Mouse (Mus musculus): Measurements from ENCODE around the gene Cdh23.

- TF ChIP-seq CTCF (IDR thresholded peaks at IDR 0.05) (no peak), POLR2A (IDR thresholded peaks at IDR 0.05; ENCODE audit: insufficient read depth, low read depth, low read length) (no peak), EP300 (IDR thresholded peaks at IDR 0.05; ENCODE audit: insufficient read depth, low read depth, low read length) (no peak)
These were observed 334.0 kb downstream of the Cdh23 start for GRCm38 (mm10) chr10:60362310-60362628.

All from heart, adult 2 months (tissue).